ENCODE assay signal across 17 mouse cellular contexts in genomic region chr19:38332245-38332644, GRCm38 (mm10).
A peak's percentile ranks its signal among the peaks of the same experiment; 100 is the strongest.
DNase-seq lines count a peak whose midpoint lies in the region; ATAC-seq and TF ChIP-seq lines count a peak whose summit lies in the region.
"Had no signal": no experiment of that assay in that cellular context is flagged by ENCODE, and none has a peak within 500 bp of the region (broad histone marks: within the 10 kb centered on the region; RNA-seq: fewer than 3 reads in every experiment).

No protein-coding gene starts in this region.

- 47% methylated on average over 2 of the region's 2 CpGs for WGBS in heart, embryonic 12.5 days
- WGBS in heart, embryonic 15.5 days = 32% methylated on average over 2 of the region's 2 CpGs

- intact Hi-C loops in heart, postnatal 36 days (cut with DNase I) = no loop called here

- H3K4me2 ChIP-seq in heart, embryonic 12.5 days = no peak overlapping the region
- no peak overlapping the region for H3K4me2 ChIP-seq in heart, embryonic 15.5 days

- no peaks in the 10 kb centered on the region for H3K27me3 ChIP-seq in heart, embryonic 12.5 days (replicated peaks)
- no peaks in the 10 kb centered on the region for H3K27me3 ChIP-seq in heart, embryonic 15.5 days

- H3K4me1 ChIP-seq in heart, embryonic 12.5 days (replicated peaks) = no peaks in the 10 kb centered on the region
- peaks cover 5 to 14% of the 10 kb centered on the region in 2 experiments; a peak in 3 of 4 replicates for H3K4me1 ChIP-seq in ES-E14 (ENCODE audit: control insufficient read depth in 2 of 2, insufficient read depth in 2 of 2, low read length in 2 of 2, poor library complexity in 1 of 2)
- no peaks in the 10 kb centered on the region for H3K4me1 ChIP-seq in heart, embryonic 15.5 days (replicated peaks)
- H3K4me1 ChIP-seq: hindbrain, embryonic 10.5 days had no signal

- DNase-seq in heart, postnatal 36 days = no peak
- DNase-seq in 3T3-L1 (ENCODE audit: low read depth, low spot score) (peak; percentile 34), ES-E14 (ENCODE audit: low read depth, low spot score) (no peak)
- DNase-seq in kidney, adult 8-10 months = no peak
- DNase-seq in adrenal gland, adult (ENCODE audit: inconsistent age in 2 of 2, low spot score in 1 of 2) = no peak
- DNase-seq: adrenal gland, adult 2 months; cerebellum, postnatal 14 days; gastrocnemius, postnatal 25 days; kidney, postnatal 25 days; liver; lung, adult 2 months; thymus, postnatal 14 days had no signal

- no peak overlapping the region for H3K4me3 ChIP-seq in heart, embryonic 12.5 days
- no peak overlapping the region; a peak in 1 of 4 replicates for H3K4me3 ChIP-seq in ES-E14 (ENCODE audit: insufficient read depth in 1 of 2, low read depth in 1 of 2, low read length in 2 of 2, poor library complexity in 1 of 2, severe bottlenecking in 1 of 2)
- no peak overlapping the region for H3K4me3 ChIP-seq in heart, embryonic 15.5 days
- H3K4me3 ChIP-seq: hindbrain, embryonic 10.5 days; myocyte had no signal

- H3K9ac ChIP-seq in heart, embryonic 12.5 days = no peak overlapping the region
- peak overlapping the region; percentile 40; the same call in 1 of the 2 replicates for H3K9ac ChIP-seq in ES-E14 (ENCODE audit: insufficient read depth, low read depth, low read length, poor library complexity, severe bottlenecking)
- H3K9ac ChIP-seq in heart, embryonic 15.5 days = no peak overlapping the region

- ATAC-seq in heart, embryonic 12.5 days (ENCODE audit: insufficient number of reproducible peaks, low FRiP score) = peak; percentile 66; the same call in 1 of the 2 replicates
- ATAC-seq in heart, embryonic 15.5 days (replicated peaks; ENCODE audit: insufficient number of reproducible peaks, insufficient read depth, low FRiP score, low read depth) = peak; percentile 58; the same call in 1 of the 2 replicates
- ATAC-seq: intestine, embryonic 16.5 days had no signal

- H3K9me3 ChIP-seq in heart, embryonic 12.5 days (replicated peaks) = no peaks in the 10 kb centered on the region
- no peaks in the 10 kb centered on the region for H3K9me3 ChIP-seq in ES-E14 (ENCODE audit: control insufficient read depth, insufficient read depth, low read depth, low read length)
- no peaks in the 10 kb centered on the region for H3K9me3 ChIP-seq in heart, embryonic 15.5 days (replicated peaks)
- H3K9me3 ChIP-seq: hindbrain, embryonic 10.5 days had no signal

- H3K27ac ChIP-seq in heart, embryonic 12.5 days (ENCODE audit: poor library complexity, severe bottlenecking) = no peak overlapping the region
- peak overlapping the region; percentile 79 for H3K27ac ChIP-seq in ES-E14 (ENCODE audit: insufficient read depth, low read depth, low read length, poor library complexity, severe bottlenecking)
- no peak overlapping the region for H3K27ac ChIP-seq in heart, embryonic 15.5 days
- H3K27ac ChIP-seq: hindbrain, embryonic 10.5 days had no signal

- H3K36me3 ChIP-seq in heart, embryonic 12.5 days = no peaks in the 10 kb centered on the region
- no peaks in the 10 kb centered on the region for H3K36me3 ChIP-seq in ES-E14 (ENCODE audit: control insufficient read depth, insufficient read depth, low read length, poor library complexity, severe bottlenecking)
- H3K36me3 ChIP-seq in heart, embryonic 15.5 days = no peaks in the 10 kb centered on the region
- H3K36me3 ChIP-seq: hindbrain, embryonic 10.5 days had no signal

- in situ Hi-C loops in ES-E14 (cut with MboI; ENCODE audit: low sequenced_read_pairs in 2 of 2, unreplicated experiment in 2 of 2) = no loop called here

TF ChIP-seq in ES-E14, 5 proteins besides CTCF, POLR2A, EP300 and RAD21:
- TF ChIP-seq ZNF384 (IDR thresholded peaks at IDR 0.05; ENCODE audit: low read depth, low read length) = no peak
- no peak for TF ChIP-seq HCFC1 (IDR thresholded peaks at IDR 0.05; ENCODE audit: borderline replicate concordance, insufficient read depth, low read length)
- TF ChIP-seq ZC3H11A (IDR thresholded peaks at IDR 0.05; ENCODE audit: borderline replicate concordance, low read depth, low read length) = no peak
- no peak for TF ChIP-seq MAFK (IDR thresholded peaks at IDR 0.05; ENCODE audit: insufficient read depth, low read depth, low read length)
- TF ChIP-seq CHD2 (IDR thresholded peaks at IDR 0.05; ENCODE audit: low read depth, low read length) = no peak
